Mouse (Mus musculus) adrenal gland, postnatal 25 days (tissue): ENCODE measurements at regions not wholly inside any gene's neighbourhood (a gene's known extent, or its start where the extent isn't known, plus 50 kb on each side); places are given as distances from the start of the nearest gene placed in this dataset.

Experiments used
- DNase-seq: peaks from one replicate; pipeline ENCODE4 v3.0.0; 2021; ENCODE audit warnings: mixed read lengths

DNA sequence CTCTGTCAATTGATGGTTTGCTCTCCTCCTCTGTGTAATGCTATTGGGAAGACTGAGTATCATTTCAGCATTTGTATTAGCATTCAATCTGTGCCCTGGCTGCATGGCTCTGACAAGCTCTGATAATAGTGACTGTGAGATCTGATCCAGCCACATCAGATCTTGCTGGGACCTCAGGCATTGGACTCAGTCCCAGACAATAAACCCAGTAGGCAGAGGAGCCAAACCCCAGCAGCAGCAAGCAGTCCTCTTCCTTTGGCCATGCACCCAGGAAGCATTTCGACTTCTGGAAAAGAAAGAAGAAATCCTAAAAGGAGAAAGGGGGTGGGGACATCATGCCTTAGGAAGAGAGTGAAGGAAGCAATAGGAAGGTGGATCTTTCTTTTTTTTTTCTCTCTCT, 205.8 kb upstream of the Onecut1 start:
- DNase-seq, result no peak

GRCm38 (mm10) chr9:74656392-74656791, 205.3 kb upstream of the Onecut1 start:
- no peak for DNase-seq

GRCm38 (mm10) chr9:74671356-74671952, 190.3 kb upstream of the Onecut1 start:
- DNase-seq, result no peak

- no peak for DNase-seq
These were observed 189.5 kb upstream of the Onecut1 start for GRCm38 (mm10) chr9:74672261-74672660.

GRCm38 (mm10) chr9:74698229-74698628, 163.5 kb upstream of the Onecut1 start:
- no peak for DNase-seq

DNA sequence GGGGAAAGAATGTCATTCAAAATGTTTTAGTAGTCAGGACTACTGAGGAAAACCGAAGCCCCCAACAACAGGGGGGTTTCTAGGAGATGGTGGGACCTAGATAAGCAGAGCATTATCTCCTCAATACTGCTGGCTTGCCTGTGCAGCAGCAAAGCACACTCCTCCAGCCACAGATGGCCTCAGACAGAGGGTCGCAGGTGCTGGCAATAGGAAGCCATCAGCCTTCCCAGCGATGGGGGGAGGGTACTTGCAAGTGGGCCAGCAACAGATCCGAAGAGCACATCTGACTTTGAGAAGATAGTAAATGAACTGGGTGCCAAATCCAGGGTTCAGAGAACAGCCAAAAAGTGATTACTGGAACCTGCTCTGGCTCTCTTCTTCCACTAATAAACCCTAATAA, 156.0 kb upstream of the Onecut1 start:
- no peak for DNase-seq

GRCm38 (mm10) chr9:74707608-74708007, 154.1 kb upstream of the Onecut1 start:
- DNase-seq, result no peak

DNA sequence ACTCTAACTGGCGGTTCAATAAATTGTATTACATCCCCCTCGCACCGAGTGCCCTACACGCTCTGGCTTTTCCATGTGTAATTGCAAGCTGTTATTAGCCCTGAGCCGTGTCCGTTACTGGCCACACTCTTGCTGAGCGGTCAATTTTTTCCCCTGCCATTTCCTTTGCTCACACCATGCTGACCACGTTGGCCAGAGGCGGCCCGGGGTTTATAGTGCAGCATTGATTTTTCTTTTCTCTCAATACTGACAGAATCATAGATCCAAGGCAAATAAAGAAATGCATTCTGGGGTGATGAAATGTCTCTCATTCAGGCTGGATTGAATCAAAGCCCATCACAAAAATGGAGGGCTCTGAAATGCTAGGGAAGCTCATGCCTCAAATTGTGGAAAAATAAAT, 150.0 kb upstream of the Onecut1 start:
- DNase-seq, result no peak

- no peak for DNase-seq
These were observed 129.3 kb upstream of the Onecut1 start for GRCm38 (mm10) chr9:74732451-74732850.

DNA sequence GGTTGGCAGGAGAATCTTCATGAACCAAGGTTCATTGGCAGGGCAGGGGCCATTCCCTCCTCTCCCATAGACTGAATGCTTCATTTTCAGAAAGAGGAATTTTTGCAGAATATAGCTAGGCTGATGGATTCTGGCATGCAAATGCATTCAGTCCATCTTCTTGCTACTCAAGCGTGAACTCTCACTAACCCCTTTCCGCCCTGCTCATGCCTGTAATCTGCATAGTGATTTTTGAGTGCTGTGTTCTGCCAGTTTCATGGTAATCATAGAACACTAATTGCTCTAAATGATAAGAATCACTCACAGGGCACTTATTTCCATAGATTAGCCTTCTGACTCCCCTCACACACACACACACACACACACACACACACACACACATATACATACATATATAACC, 119.8 kb upstream of the Onecut1 start:
- DNase-seq, result no peak

DNA sequence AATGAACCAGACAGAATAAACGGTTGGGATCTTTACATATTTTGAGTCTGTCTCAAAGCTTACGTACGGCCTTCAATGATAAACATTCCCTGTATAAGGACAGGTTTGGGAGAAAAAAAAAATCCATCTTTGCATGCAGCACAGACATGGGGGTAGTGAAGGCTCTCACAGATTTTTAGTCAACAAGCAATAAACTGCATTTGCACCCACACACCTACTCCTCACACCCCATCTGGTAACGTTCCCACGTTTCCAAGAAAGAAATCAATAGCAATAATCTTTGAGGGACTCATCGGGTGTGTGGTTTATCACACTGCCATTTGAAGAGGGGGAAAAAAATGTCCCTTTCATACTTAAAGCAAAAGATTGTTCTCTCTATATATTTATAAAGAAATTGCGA, 113.8 kb upstream of the Onecut1 start:
- no peak for DNase-seq

- DNase-seq, result no peak
These were observed 103.7 kb upstream of the Onecut1 start for GRCm38 (mm10) chr9:74758025-74758424.

- DNase-seq, result no peak
These were observed 102.8 kb upstream of the Onecut1 start for GRCm38 (mm10) chr9:74758876-74759275.

DNA sequence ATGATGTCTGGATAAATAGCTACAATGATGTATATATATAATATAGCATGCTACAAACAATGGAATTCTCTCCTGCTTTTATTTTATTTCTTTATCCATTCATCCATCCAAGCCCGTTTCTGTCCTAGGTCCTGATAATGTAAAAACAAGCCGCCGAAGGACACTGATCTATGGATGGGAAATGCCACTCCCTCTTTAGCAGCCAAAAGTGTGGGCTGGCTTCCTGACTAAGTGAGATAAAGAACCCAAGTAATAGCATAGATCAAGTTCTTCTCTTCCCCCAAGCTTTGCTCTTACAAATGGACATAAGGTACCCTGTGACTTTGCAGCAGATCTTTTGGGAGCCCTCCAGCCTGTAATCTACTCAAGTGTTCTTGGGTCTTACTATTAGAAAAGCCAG, 81.3 kb upstream of the Onecut1 start:
- DNase-seq, result no peak

GRCm38 (mm10) chr9:74793394-74793793, 68.3 kb upstream of the Onecut1 start:
- no peak for DNase-seq

GRCm38 (mm10) chr9:74795994-74796393, 65.7 kb upstream of the Onecut1 start:
- DNase-seq, result no peak

- no peak for DNase-seq
These were observed 64.4 kb upstream of the Onecut1 start for GRCm38 (mm10) chr9:74797272-74797844.

DNA sequence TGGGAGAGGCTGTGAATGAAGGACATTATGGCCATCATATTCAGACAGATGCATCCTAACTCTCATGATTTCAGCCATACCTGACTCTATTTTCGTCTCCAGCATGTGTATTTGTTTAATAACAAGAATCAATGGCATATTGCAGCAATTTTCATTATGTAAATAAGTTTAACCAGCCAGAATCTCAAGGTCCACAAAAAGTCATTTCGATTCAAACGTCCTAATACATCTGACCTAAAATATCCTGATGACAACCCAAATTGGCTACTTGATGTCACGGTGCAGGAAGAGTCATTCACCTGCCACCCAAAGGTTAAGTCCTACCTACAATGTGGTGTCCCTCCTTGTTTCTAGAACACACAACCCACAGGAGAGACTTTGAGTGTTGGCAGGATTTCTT, 60.6 kb upstream of the Onecut1 start:
- no peak for DNase-seq

DNA sequence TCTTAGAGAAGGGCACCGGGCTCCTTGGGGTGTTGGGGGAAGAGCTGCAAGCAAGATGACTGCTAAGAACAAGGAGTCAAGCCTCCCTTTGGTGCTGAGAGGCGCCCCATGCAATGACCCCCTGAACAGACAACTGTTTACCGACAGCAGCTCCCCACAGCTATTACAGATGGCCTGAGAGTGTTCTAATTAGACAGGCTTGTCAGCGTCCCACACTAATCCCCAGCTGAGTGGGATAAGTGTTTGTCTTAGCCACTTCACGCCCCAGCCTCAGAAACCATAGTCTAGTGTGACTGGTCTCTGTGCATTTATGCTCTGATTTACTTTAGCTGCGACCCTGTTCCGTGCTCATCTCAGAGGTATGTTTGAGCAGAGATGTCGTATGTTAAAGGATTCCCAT, 50.3 kb upstream of the Onecut1 start:
- no peak for DNase-seq
